Mouse (Mus musculus) bone marrow, adult 2 months (tissue): ENCODE results near the gene Sox18.

ENCODE experiments used
- CTCF ChIP-seq: fragments of 200-500 bp; IDR thresholded peaks from 2 replicates; pipeline ENCODE4 v1.5.1; 2011; ENCODE audit warnings: low read length, control low read depth; ENCODE audit not compliant: control insufficient read depth, insufficient read depth
- POLR2A ChIP-seq: fragments of 200-500 bp; IDR thresholded peaks from 2 replicates; pipeline ENCODE4 v1.6.1; 2011; ENCODE audit warnings: low read depth, mild to moderate bottlenecking, control low read depth, low read length, borderline replicate concordance; ENCODE audit not compliant: control insufficient read depth

DNA sequence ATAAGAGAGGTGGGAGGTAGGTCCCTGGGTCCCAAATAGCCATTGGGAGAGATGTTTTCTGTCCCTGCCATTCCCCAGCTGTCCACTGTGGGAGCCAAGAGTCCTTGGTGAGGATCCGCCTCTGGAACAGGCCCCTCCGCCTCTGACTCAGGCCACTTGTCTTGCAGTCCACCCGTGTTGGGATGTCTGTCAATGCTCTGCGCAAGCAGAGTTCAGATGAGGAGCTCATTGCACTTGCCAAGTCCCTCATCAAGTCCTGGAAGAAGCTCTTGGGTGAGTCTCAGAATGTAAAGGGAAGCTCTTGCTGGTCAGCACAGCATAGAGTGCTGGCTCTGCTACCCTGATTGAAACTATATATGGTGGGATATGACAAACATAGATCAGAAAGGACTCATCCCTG is 11.9 kb upstream of the Sox18 start:
- TF ChIP-seq POLR2A: no peak
- no peak for TF ChIP-seq CTCF
